In genomic region chr17:25433617-25434606, GRCm38 (mm10) we compare ENCODE assay signal across 7 mouse cellular contexts. TPM values are rescaled to one million over a fixed set of nuclear protein-coding genes. Genes with fewer than 3 reads are reported as not detected.
DNase-seq lines count a peak whose midpoint lies in the region; ATAC-seq lines count a peak whose summit lies in the region.

Gene Cacna1h (minus strand): TSS chr17:25433783.

- WGBS in forebrain, embryonic 11.5 days: under 1% methylated on average over 84 of the region's 103 CpGs
- under 1% methylated on average over 46 of the region's 103 CpGs for WGBS in hindbrain, embryonic 11.5 days
- WGBS in midbrain, embryonic 11.5 days: 1% methylated on average over 71 of the region's 103 CpGs

- H3K27me3 ChIP-seq in forebrain, embryonic 11.5 days (ENCODE audit: control insufficient read depth, insufficient read depth, low read length): peaks cover 26% of the 10 kb centered on the region
- peaks cover 30% of the 10 kb centered on the region for H3K27me3 ChIP-seq in hindbrain, embryonic 11.5 days (ENCODE audit: control insufficient read depth, insufficient read depth, low read length)
- H3K27me3 ChIP-seq in midbrain, embryonic 11.5 days (ENCODE audit: control insufficient read depth, insufficient read depth, low read length): peaks cover 24% of the 10 kb centered on the region

- peak within 1 kb of the TSS; percentile 66 for H3K9ac ChIP-seq in forebrain, embryonic 11.5 days (ENCODE audit: low read length)
- peak within 1 kb of the TSS; percentile 85 for H3K9ac ChIP-seq in hindbrain, embryonic 11.5 days (ENCODE audit: low read depth, low read length)
- H3K9ac ChIP-seq in midbrain, embryonic 11.5 days (ENCODE audit: low read length): peak within 1 kb of the TSS; percentile 79

- DNase-seq in CD4-positive helper T cell, adult 2 months (ENCODE audit: low read depth, low spot score): peak; percentile 8
- peak; percentile 52 for DNase-seq in WW6 (ENCODE audit: low read depth, low spot score)
- DNase-seq in forebrain, embryonic 11.5 days (ENCODE audit: low spot score): peak; percentile 92
- DNase-seq in hindbrain, embryonic 11.5 days (ENCODE audit: low spot score): peak; percentile 86
- DNase-seq in left cerebral cortex, postnatal 10 days (ENCODE audit: extremely low spot score in 1 of 2, low spot score in 2 of 2): peak; percentile 79 to 90
- peak; percentile 98 for DNase-seq in midbrain, embryonic 11.5 days (ENCODE audit: low spot score, missing footprints)
- peak; percentile 11 to 27 for DNase-seq in spleen, postnatal 36 days (ENCODE audit: low spot score in 2 of 2)

- no peaks in the 10 kb centered on the region for H3K36me3 ChIP-seq in forebrain, embryonic 11.5 days (ENCODE audit: control insufficient read depth, insufficient read depth, low read length)
- no peaks in the 10 kb centered on the region for H3K36me3 ChIP-seq in hindbrain, embryonic 11.5 days (ENCODE audit: control insufficient read depth, insufficient read depth, low read length)
- no peaks in the 10 kb centered on the region for H3K36me3 ChIP-seq in midbrain, embryonic 11.5 days (ENCODE audit: control insufficient read depth, insufficient read depth, low read length)

- peak; percentile 86 for ATAC-seq in forebrain, embryonic 11.5 days (replicated peaks; ENCODE audit: low FRiP score)
- ATAC-seq in hindbrain, embryonic 11.5 days (ENCODE audit: low FRiP score): peak; percentile 89
- peak; percentile 90 for ATAC-seq in midbrain, embryonic 11.5 days (ENCODE audit: low FRiP score)

- intact Hi-C loops in left cerebral cortex, postnatal 10 days (cut with DNase I): no loop called here

- H3K4me2 ChIP-seq in forebrain, embryonic 11.5 days (ENCODE audit: low read depth, low read length, severe bottlenecking): peak within 1 kb of the TSS; percentile 97
- H3K4me2 ChIP-seq in hindbrain, embryonic 11.5 days (replicated peaks; ENCODE audit: low read depth, low read length): peak within 1 kb of the TSS; percentile 97
- H3K4me2 ChIP-seq in midbrain, embryonic 11.5 days: peak within 1 kb of the TSS; percentile 97

- 0 out of 2 replicates have a peak within 1 kb of the TSS, but pooled peaks have one; percentile 7 for H3K27ac ChIP-seq in forebrain, embryonic 11.5 days (ENCODE audit: low read depth, low read length)
- H3K27ac ChIP-seq in hindbrain, embryonic 11.5 days (ENCODE audit: low read depth, low read length): peak within 1 kb of the TSS; percentile 78
- H3K27ac ChIP-seq in midbrain, embryonic 11.5 days (ENCODE audit: low read depth, low read length): peak within 1 kb of the TSS; percentile 40

- peaks cover 16% of the 10 kb centered on the region for H3K4me1 ChIP-seq in forebrain, embryonic 11.5 days (replicated peaks; ENCODE audit: control insufficient read depth, insufficient read depth, low read length)
- peaks cover 5% of the 10 kb centered on the region for H3K4me1 ChIP-seq in hindbrain, embryonic 11.5 days (replicated peaks; ENCODE audit: control insufficient read depth, insufficient read depth, low read length)
- H3K4me1 ChIP-seq in midbrain, embryonic 11.5 days (ENCODE audit: control insufficient read depth, insufficient read depth, low read length): peaks cover 26% of the 10 kb centered on the region

- peak within 1 kb of the TSS; percentile 64 for H3K4me3 ChIP-seq in forebrain, embryonic 11.5 days (ENCODE audit: low read depth, low read length)
- H3K4me3 ChIP-seq in hindbrain, embryonic 11.5 days (ENCODE audit: low read depth, low read length): peak within 1 kb of the TSS; percentile 77
- H3K4me3 ChIP-seq in midbrain, embryonic 11.5 days (ENCODE audit: low read depth, low read length): peak within 1 kb of the TSS; percentile 66

- no peaks in the 10 kb centered on the region for H3K9me3 ChIP-seq in forebrain, embryonic 11.5 days (ENCODE audit: control insufficient read depth, low read length)
- H3K9me3 ChIP-seq in hindbrain, embryonic 11.5 days (ENCODE audit: control insufficient read depth, low read length): no peaks in the 10 kb centered on the region
- no peaks in the 10 kb centered on the region for H3K9me3 ChIP-seq in midbrain, embryonic 11.5 days (ENCODE audit: control insufficient read depth, low read length)

RNA-seq across cellular contexts. Expression of gene Cacna1h, which starts in this region (rescaled TPM):
- polyA plus RNA-seq in forebrain, embryonic 11.5 days (2014; fragmentation: Nextera tagmentation; extraction: Ambion mirVana): 4.4 and 4.7 TPM in 2 replicates
- polyA plus RNA-seq in hindbrain, embryonic 11.5 days (2014; fragmentation: Nextera tagmentation; extraction: Ambion mirVana): 5.9 and 6.5 TPM in 2 replicates
- total RNA-seq in left cerebral cortex, postnatal 10 days (2021): 10 to 100 TPM; 53.7 to 62.9 TPM
- 3.5 and 4.3 TPM in 2 replicates for polyA plus RNA-seq in midbrain, embryonic 11.5 days (2014; fragmentation: Nextera tagmentation; extraction: Ambion mirVana)

Comparison
In these comparisons a context has a peak if more than half of its experiments do, and no peak if none do; other contexts are left out.
1. Peak in every context shown above with its lines: DNase-seq, ATAC-seq, H3K4me3 ChIP-seq and H3K27ac ChIP-seq.
2. DNase-seq: peak in every context shown above with its lines; median percentile 98 in midbrain, embryonic 11.5 days; 92 in forebrain, embryonic 11.5 days; 86 in hindbrain, embryonic 11.5 days; 84 in left cerebral cortex, postnatal 10 days; 52 in WW6; 19 in spleen, postnatal 36 days; 8 in CD4-positive helper T cell, adult 2 months.
3. H3K27ac ChIP-seq: peak in every context shown above with its lines; median percentile 78 in hindbrain, embryonic 11.5 days; 40 in midbrain, embryonic 11.5 days; 7 in forebrain, embryonic 11.5 days.